Mouse (Mus musculus) thymus, postnatal 0 days (tissue): ENCODE measurements around the gene Pde4d. TPM values are rescaled to one million over a fixed set of nuclear protein-coding genes. Genes with fewer than 3 reads are reported as not detected.

Experiments used
- DNase-seq: peaks from one replicate; pipeline ENCODE4 v3.0.0-alpha.2; 2015; ENCODE audit warnings: low spot score
- polyA plus RNA-seq: library from polyadenylated mRNA; unstranded; fragments of >200 nt; fragmentation: Nextera tagmentation; extraction: Ambion mirVana; gene quantifications from 2 replicates; pipeline ENCODE4 v1.2.1, GENCODE M21; 2015

The Pde4d gene
- polyA plus RNA-seq, 1 experiment from 2014 or later, result 16.5 TPM

GRCm38 (mm10) chr13:109168556-109169334, 719.0 kb downstream of the Pde4d start:
- DNase-seq, result no peak

- no peak for DNase-seq
These were observed 719.5 kb downstream of the Pde4d start for GRCm38 (mm10) chr13:109169335-109169606.

- DNase-seq, result no peak
These were observed 721.9 kb downstream of the Pde4d start for GRCm38 (mm10) chr13:109171688-109172087.

- no peak for DNase-seq
These were observed 725.5 kb downstream of the Pde4d start for GRCm38 (mm10) chr13:109175281-109175680.

- no peak for DNase-seq
These were observed 726.3 kb downstream of the Pde4d start for GRCm38 (mm10) chr13:109175852-109176621.

GRCm38 (mm10) chr13:109181363-109181762, 731.6 kb downstream of the Pde4d start:
- DNase-seq, result no peak

- no peak for DNase-seq
These were observed 740.9 kb downstream of the Pde4d start for GRCm38 (mm10) chr13:109190652-109191051.

GRCm38 (mm10) chr13:109191176-109191575, 741.4 kb downstream of the Pde4d start:
- no peak for DNase-seq

- DNase-seq, result no peak
These were observed 755.8 kb downstream of the Pde4d start for GRCm38 (mm10) chr13:109205541-109205940.

GRCm38 (mm10) chr13:109208607-109209006, 758.9 kb downstream of the Pde4d start:
- DNase-seq, result no peak

GRCm38 (mm10) chr13:109209413-109209812, 759.7 kb downstream of the Pde4d start:
- peak; percentile 44 for DNase-seq

- peak; percentile 67 for DNase-seq
These were observed 760.7 kb downstream of the Pde4d start for GRCm38 (mm10) chr13:109210403-109210802.

GRCm38 (mm10) chr13:109211471-109211870, 761.7 kb downstream of the Pde4d start:
- no peak for DNase-seq

GRCm38 (mm10) chr13:109211941-109212487, 762.3 kb downstream of the Pde4d start:
- no peak for DNase-seq

- peak; percentile 36 for DNase-seq
These were observed 763.2 kb downstream of the Pde4d start for GRCm38 (mm10) chr13:109212788-109213473.

- no peak for DNase-seq
These were observed 769.4 kb downstream of the Pde4d start for GRCm38 (mm10) chr13:109219019-109219725.

- DNase-seq, result peak; percentile 77
These were observed 779.3 kb downstream of the Pde4d start for GRCm38 (mm10) chr13:109228967-109229617.

GRCm38 (mm10) chr13:109229618-109230334, 780.0 kb downstream of the Pde4d start:
- peak; percentile 35 for DNase-seq

GRCm38 (mm10) chr13:109230335-109230987, 780.7 kb downstream of the Pde4d start:
- DNase-seq, result peak; percentile 66
